Mouse (Mus musculus) midbrain, embryonic 13.5 days (tissue): ENCODE results near the gene Cspg5. TPM values are rescaled to one million over a fixed set of nuclear protein-coding genes. Genes with fewer than 3 reads are reported as not detected.

Experiments used
- ATAC-seq: fragments of 200-750 bp; cut with Nextera tagmentation; 2 replicates; pipeline ENCODE4 v1.8.0; 2017; ENCODE audit warnings: mild to moderate bottlenecking, moderate TSS enrichment, moderate library complexity
- H3K27ac ChIP-seq: fragments of 300-500 bp; sonication (generic); 2 replicates; pipeline ENCODE4 v1.5.1; 2015; ENCODE audit warnings: inconsistent platforms, mild to moderate bottlenecking, moderate library complexity
- H3K27me3 ChIP-seq: fragments of 300-500 bp; sonication (generic); 2 replicates; pipeline ENCODE4 v1.6.1; 2015; ENCODE audit warnings: mild to moderate bottlenecking, inconsistent platforms
- H3K36me3 ChIP-seq: fragments of 300-500 bp; sonication (generic); 2 replicates; pipeline ENCODE4 v1.6.1; 2015; ENCODE audit warnings: mild to moderate bottlenecking, inconsistent platforms
- H3K4me1 ChIP-seq: fragments of 300-500 bp; sonication (generic); replicated peaks from 2 replicates; pipeline ENCODE4 v1.6.1; 2015; ENCODE audit warnings: inconsistent platforms
- H3K4me2 ChIP-seq: fragments of 300-500 bp; sonication (generic); replicated peaks from 2 replicates; pipeline ENCODE4 v1.6.1; 2015; ENCODE audit warnings: moderate library complexity, mild to moderate bottlenecking, inconsistent platforms
- H3K4me3 ChIP-seq: fragments of 300-500 bp; sonication (generic); replicated peaks from 2 replicates; pipeline ENCODE4 v1.5.1; 2015; ENCODE audit warnings: mild to moderate bottlenecking, inconsistent platforms
- H3K9ac ChIP-seq: fragments of 300-500 bp; sonication (generic); replicated peaks from 2 replicates; pipeline ENCODE4 v1.6.1; 2015; ENCODE audit warnings: mild to moderate bottlenecking, inconsistent platforms
- H3K9me3 ChIP-seq: fragments of 300-500 bp; sonication (generic); 2 replicates; pipeline ENCODE4 v1.6.1; 2016; ENCODE audit warnings: mild to moderate bottlenecking, inconsistent platforms
- WGBS: fragments of 180-500 bp; shearing (Covaris S2); methylation state at CpG from one replicate; pipeline ENCODE4 v1.1.7; 2015; 5-methylcytosine and 5-hydroxymethylcytosine counted together
- polyA plus RNA-seq: library from polyadenylated mRNA; unstranded; fragments of >200 nt; fragmentation: Nextera tagmentation; extraction: Ambion mirVana; gene quantifications from 2 replicates; pipeline ENCODE4 v1.2.1, GENCODE M21; 2015

Cspg5 gene
- polyA plus RNA-seq, 1 experiment from 2014 or later = 70.2 TPM

- Histone ChIP-seq H3K9me3 (no peaks in the 10 kb centered on the region), H3K9ac (no peak overlapping the region), H3K4me2 (no peak overlapping the region), H3K36me3 (peaks cover 86% of the 10 kb centered on the region), H3K4me1 (no peaks in the 10 kb centered on the region), H3K27ac (no peak overlapping the region), H3K27me3 (no peaks in the 10 kb centered on the region), H3K4me3 (no peak overlapping the region)
- WGBS = 90% methylated on average over 16 of the region's 16 CpGs
- no peak for ATAC-seq
These were observed 13.1 kb upstream of the Cspg5 start for GRCm38 (mm10) chr9:110230395-110231071.

GRCm38 (mm10) chr9:110234962-110235361 is 8.6 kb upstream of the Cspg5 start:
- H3K27me3 ChIP-seq = no peaks in the 10 kb centered on the region
- H3K4me3 ChIP-seq = no peak overlapping the region
- H3K9me3 ChIP-seq = no peaks in the 10 kb centered on the region
- no peak overlapping the region for H3K9ac ChIP-seq
- H3K4me2 ChIP-seq = no peak overlapping the region
- no peak for ATAC-seq
- H3K36me3 ChIP-seq = peaks cover 89% of the 10 kb centered on the region
- WGBS = 94% methylated on average over 6 of the region's 6 CpGs
- no peak overlapping the region for H3K27ac ChIP-seq
- no peaks in the 10 kb centered on the region for H3K4me1 ChIP-seq

GRCm38 (mm10) chr9:110244567-110244888 is 945 bp downstream of the Cspg5 start:
- Histone ChIP-seq H3K4me3 (peak overlapping the region; percentile 79), H3K9me3 (no peaks in the 10 kb centered on the region), H3K4me1 (peaks cover 48% of the 10 kb centered on the region), H3K36me3 (peaks cover 22% of the 10 kb centered on the region), H3K9ac (peak overlapping the region; percentile 93), H3K27ac (peak overlapping the region; percentile 92), H3K27me3 (0 out of 2 replicates have a peak, but pooled peaks cover 4% of the 10 kb centered on the region), H3K4me2 (peak overlapping the region; percentile 99)
- WGBS = 20% methylated on average over 7 of the region's 7 CpGs
- ATAC-seq = 0 out of 2 replicates have a peak, but pooled peaks have one; percentile 0

GRCm38 (mm10) chr9:110244889-110245589 is 1.5 kb downstream of the Cspg5 start:
- Histone ChIP-seq H3K4me1 (peaks cover 53% of the 10 kb centered on the region), H3K4me3 (peak overlapping the region; percentile 79), H3K4me2 (peak overlapping the region; percentile 99), H3K36me3 (peaks cover 20% of the 10 kb centered on the region), H3K27me3 (0 out of 2 replicates have a peak, but pooled peaks cover 4% of the 10 kb centered on the region), H3K9me3 (no peaks in the 10 kb centered on the region), H3K27ac (peak overlapping the region; percentile 92), H3K9ac (peak overlapping the region; percentile 93)
- peak; percentile 59 for ATAC-seq
- WGBS = 1% methylated on average over 74 of the region's 93 CpGs

- Histone ChIP-seq H3K27me3 (0 out of 2 replicates have a peak, but pooled peaks cover 4% of the 10 kb centered on the region), H3K27ac (peak overlapping the region; percentile 92), H3K9me3 (no peaks in the 10 kb centered on the region), H3K4me1 (peaks cover 60% of the 10 kb centered on the region), H3K9ac (peak overlapping the region; percentile 93), H3K4me2 (peak overlapping the region; percentile 99), H3K4me3 (peak overlapping the region; percentile 79), H3K36me3 (peaks cover 13% of the 10 kb centered on the region)
- ATAC-seq = peak; percentile 64
- 2% methylated on average over 33 of the region's 40 CpGs for WGBS
These were observed 2.2 kb downstream of the Cspg5 start for GRCm38 (mm10) chr9:110245590-110246320.

- whole genome bisulfite sequencing = 31% methylated on average over 13 of the region's 13 CpGs
- ATAC-seq = peak; percentile 13
- Histone ChIP-seq H3K4me3 (peak overlapping the region; percentile 79), H3K27ac (peak overlapping the region; percentile 92), H3K4me1 (peaks cover 65% of the 10 kb centered on the region), H3K36me3 (peaks cover 10% of the 10 kb centered on the region), H3K9me3 (no peaks in the 10 kb centered on the region), H3K27me3 (0 out of 2 replicates have a peak, but pooled peaks cover 4% of the 10 kb centered on the region), H3K4me2 (peak overlapping the region; percentile 99), H3K9ac (peak overlapping the region; percentile 93)
These were observed 2.7 kb downstream of the Cspg5 start for GRCm38 (mm10) chr9:110246321-110246640.

GRCm38 (mm10) chr9:110247049-110247448 is 3.5 kb downstream of the Cspg5 start:
- no peak for ATAC-seq
- Histone ChIP-seq H3K9me3 (no peaks in the 10 kb centered on the region), H3K4me3 (no peak overlapping the region), H3K4me1 (peaks cover 69% of the 10 kb centered on the region), H3K9ac (no peak overlapping the region), H3K27ac (peak overlapping the region; percentile 92; the same call in 1 of the 2 replicates), H3K36me3 (peaks cover 7% of the 10 kb centered on the region), H3K4me2 (peak overlapping the region; percentile 99), H3K27me3 (0 out of 2 replicates have a peak, but pooled peaks cover 4% of the 10 kb centered on the region)
- 88% methylated on average over 10 of the region's 10 CpGs for WGBS

- Histone ChIP-seq H3K4me1 (peaks cover 69% of the 10 kb centered on the region), H3K4me2 (no peak overlapping the region), H3K27me3 (0 out of 2 replicates have a peak, but pooled peaks cover 3% of the 10 kb centered on the region), H3K9me3 (no peaks in the 10 kb centered on the region), H3K27ac (peak overlapping the region; percentile 95), H3K36me3 (peaks cover 5% of the 10 kb centered on the region; the same call in 1 of the 2 replicates), H3K9ac (no peak overlapping the region), H3K4me3 (no peak overlapping the region)
- WGBS = 69% methylated on average over 2 of the region's 2 CpGs
- ATAC-seq = no peak
These were observed 5.3 kb downstream of the Cspg5 start for GRCm38 (mm10) chr9:110248861-110249260.

- Histone ChIP-seq H3K36me3 (peaks cover 5% of the 10 kb centered on the region; the same call in 1 of the 2 replicates), H3K9me3 (no peaks in the 10 kb centered on the region), H3K9ac (peak overlapping the region; percentile 46), H3K4me1 (peaks cover 60% of the 10 kb centered on the region), H3K27ac (peak overlapping the region; percentile 95), H3K4me2 (peak overlapping the region; percentile 43), H3K27me3 (no peaks in the 10 kb centered on the region), H3K4me3 (0 out of 2 replicates have a peak overlapping the region, but pooled peaks have one; percentile 7)
- peak; percentile 81 for ATAC-seq
- WGBS = 2% methylated on average over 11 of the region's 11 CpGs
These were observed 6.4 kb downstream of the Cspg5 start for GRCm38 (mm10) chr9:110249823-110250543.

GRCm38 (mm10) chr9:110250776-110251175 is 7.2 kb downstream of the Cspg5 start:
- WGBS = 81% methylated on average over 14 of the region's 14 CpGs
- no peaks in the 10 kb centered on the region for H3K27me3 ChIP-seq
- H3K9me3 ChIP-seq = no peaks in the 10 kb centered on the region
- peaks cover 66% of the 10 kb centered on the region for H3K4me1 ChIP-seq
- H3K9ac ChIP-seq = peak overlapping the region; percentile 11; the same call in 1 of the 2 replicates
- no peak for ATAC-seq
- peak overlapping the region; percentile 43 for H3K4me2 ChIP-seq
- H3K27ac ChIP-seq = peak overlapping the region; percentile 95
- H3K36me3 ChIP-seq = peaks cover 5% of the 10 kb centered on the region; the same call in 1 of the 2 replicates
- no peak overlapping the region for H3K4me3 ChIP-seq

GRCm38 (mm10) chr9:110255407-110256019 is 11.9 kb downstream of the Cspg5 start:
- WGBS = 38% methylated on average over 15 of the region's 15 CpGs
- H3K9ac ChIP-seq = 0 out of 2 replicates have a peak overlapping the region, but pooled peaks have one; percentile 20
- H3K4me2 ChIP-seq = no peak overlapping the region
- no peaks in the 10 kb centered on the region for H3K9me3 ChIP-seq
- H3K36me3 ChIP-seq = peaks cover 26% of the 10 kb centered on the region
- ATAC-seq = peak; percentile 82
- peak overlapping the region; percentile 65 for H3K27ac ChIP-seq
- no peak overlapping the region for H3K4me3 ChIP-seq
- H3K4me1 ChIP-seq = peaks cover 26% of the 10 kb centered on the region
- no peaks in the 10 kb centered on the region for H3K27me3 ChIP-seq
